Mouse (Mus musculus): ENCODE results near the gene Pgrmc2.

The Pgrmc2 gene

DNA sequence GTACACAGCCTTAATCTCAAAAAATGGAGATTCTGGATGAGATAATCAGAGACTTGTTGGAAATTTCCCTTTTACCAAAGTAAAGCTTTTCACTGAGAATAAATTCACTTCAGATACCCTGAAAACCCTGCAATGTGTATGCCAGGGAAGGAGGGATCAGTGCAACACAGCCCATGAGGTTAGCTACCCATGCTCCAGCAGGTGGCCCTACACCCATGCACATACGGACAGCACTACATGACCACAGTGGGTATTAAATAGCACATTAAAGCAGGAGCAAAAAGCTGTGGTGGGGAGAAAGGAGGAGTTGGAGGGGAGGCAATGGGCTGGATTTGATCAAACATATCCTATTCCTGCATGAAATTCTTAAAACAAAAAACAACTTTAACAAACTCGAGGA, 12.3 kb downstream of the Pgrmc2 start:
- no peak for DNase-seq (ENCODE audit: low read depth)

DNA sequence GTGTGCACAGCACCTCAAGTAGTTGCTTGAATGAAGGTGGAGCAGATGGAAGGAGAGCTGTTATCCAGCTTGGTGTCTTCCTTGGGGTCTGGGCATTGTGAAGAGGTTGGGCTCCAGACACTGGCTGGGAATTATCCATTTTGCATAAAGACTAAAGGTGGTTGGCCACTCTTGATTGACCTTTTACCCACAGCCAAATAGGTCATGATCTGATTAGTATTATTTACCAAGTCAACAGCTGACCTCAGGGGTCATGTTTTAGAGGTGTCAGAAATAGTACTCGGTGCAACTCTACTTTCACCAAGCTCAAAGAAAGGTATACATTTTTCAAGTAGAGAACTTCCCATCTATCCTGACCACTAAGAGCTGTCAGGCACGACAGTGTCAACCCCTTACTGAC, 17.5 kb downstream of the Pgrmc2 start:
- no peak for DNase-seq (ENCODE audit: low read depth)

DNA sequence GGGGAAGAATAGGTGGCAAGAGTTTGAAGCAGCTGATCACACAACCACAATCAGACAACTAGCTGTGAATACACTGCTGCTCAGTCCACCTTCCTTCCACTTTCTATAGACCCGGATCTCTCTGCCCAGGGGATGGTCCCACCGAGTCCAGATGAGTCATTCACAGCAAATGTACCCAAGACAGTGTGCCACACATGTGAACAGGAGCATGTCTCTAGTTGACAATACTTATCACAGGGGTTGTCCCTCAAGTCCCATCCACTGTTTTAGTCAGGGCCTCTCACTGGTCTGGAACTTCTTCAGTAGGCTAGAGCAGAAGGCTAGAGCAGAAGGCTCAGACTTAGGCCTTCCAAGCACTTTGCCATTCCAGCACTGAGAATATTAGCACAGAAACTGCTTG, 20.1 kb downstream of the Pgrmc2 start:
- no peak for DNase-seq (ENCODE audit: low read depth)

DNA sequence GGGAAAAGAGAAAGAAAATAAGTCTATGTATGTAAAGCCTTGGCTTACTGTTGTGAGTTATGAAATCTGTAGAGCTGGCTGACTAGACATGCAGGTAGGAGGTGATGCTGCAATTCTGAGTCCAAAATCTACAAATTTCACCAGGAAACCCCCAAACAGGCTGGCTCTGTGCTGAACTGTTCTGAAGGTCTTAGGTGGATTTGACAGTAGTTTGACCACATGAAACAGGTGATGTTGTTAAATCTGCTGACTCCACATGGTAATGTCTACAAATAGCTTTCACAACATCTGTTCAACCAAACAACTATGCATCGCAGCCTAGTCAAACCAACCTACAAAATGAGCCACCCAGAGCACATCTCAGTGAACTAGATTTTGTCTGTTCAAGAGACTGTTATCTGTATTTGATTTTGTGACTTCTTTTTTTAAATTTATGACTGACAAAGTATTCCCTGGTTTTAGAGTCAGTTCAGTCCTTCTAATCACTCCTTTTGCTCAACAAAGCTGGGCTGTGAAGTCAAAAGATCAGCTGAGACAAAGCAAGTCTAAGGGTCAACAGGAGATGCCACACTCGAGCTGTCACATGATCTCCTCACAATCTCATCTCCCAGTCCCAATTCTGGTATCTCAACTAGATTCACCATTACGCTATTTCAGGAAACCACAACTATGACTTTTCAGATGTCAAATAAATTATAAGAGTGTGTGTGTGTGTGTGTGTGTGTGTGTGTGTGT, 20.8 kb downstream of the Pgrmc2 start:
- DNase-seq (ENCODE audit: low read depth) = no peak

DNA sequence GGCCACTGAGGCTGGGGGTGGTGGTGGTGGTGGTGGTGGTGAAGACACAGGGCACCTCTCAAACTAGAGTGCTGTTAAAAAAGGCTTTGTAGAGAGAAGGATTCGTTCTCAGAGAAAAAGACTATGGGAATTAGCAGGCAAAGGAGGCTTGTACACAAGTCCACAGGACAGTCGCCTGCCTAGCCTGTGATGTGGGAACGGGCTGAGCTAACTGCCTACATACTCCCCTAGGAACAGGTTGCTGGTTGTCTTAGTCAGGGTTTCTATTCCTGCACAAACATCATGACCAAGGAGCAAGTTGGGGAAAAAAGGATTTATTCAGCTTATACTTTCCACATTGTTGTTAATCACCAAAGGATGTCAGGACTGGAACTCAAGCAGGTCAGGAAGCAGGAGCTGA, 23.6 kb downstream of the Pgrmc2 start:
- no peak for DNase-seq (ENCODE audit: low read depth)

DNA sequence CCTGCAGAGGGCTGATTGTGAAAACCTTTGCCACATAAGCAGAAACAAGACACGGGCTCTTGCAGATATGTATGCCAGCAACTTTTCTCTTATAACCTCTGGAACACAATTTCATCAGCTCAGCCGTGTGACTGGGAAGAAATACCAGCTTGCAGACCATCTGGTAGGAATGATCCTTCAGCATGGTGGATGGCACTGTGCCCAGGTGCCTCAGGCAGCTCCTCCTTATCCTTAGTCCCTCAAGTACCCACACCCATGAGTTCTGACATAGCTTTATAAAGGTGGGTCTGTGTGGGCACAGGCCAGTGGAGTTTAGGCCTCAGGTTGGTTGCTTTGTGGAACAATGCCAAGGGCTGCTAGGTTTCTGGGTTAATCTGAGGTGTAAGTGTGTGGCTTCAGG, 24.5 kb downstream of the Pgrmc2 start:
- DNase-seq (ENCODE audit: low read depth) = no peak

DNA sequence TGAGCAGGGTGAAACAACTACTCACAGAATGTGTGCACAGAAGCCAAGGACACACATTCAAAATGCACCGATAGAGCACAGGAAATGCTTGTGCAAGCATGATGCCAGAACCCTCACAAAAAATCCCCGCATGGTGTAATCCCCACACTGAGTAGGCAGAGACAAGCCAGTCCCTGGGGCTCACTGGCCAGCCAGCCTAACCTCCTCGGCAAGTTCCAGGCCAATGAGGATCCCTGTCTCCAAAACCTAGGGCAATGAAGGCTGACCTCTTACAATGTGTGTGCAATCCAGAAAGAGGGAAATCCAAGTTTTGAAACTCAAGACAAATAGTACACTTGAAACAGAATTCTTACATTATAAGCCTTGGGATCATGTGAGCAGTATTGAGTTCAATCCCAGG, 29.5 kb downstream of the Pgrmc2 start:
- DNase-seq (ENCODE audit: low read depth) = no peak

DNA sequence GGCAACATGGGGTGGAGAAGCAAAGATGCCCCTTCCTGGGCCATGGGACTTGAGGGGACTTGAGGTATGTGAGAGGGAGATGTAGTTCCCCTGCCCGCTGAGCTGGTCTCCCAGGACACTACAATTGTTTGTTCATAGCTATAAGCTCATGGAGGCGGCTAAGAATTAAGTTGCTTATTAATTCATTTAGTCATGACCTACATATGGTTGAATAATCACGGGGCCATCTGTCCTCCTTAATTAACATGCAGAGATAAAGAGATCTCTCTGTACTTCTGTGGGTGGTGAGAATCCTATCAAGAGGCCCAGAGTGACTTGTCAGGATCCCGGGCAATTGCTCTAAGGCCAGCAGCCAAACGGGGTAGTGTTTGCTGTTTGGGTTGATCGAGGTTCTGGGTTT, 35.0 kb downstream of the Pgrmc2 start:
- DNase-seq (ENCODE audit: low read depth) = no peak

DNA sequence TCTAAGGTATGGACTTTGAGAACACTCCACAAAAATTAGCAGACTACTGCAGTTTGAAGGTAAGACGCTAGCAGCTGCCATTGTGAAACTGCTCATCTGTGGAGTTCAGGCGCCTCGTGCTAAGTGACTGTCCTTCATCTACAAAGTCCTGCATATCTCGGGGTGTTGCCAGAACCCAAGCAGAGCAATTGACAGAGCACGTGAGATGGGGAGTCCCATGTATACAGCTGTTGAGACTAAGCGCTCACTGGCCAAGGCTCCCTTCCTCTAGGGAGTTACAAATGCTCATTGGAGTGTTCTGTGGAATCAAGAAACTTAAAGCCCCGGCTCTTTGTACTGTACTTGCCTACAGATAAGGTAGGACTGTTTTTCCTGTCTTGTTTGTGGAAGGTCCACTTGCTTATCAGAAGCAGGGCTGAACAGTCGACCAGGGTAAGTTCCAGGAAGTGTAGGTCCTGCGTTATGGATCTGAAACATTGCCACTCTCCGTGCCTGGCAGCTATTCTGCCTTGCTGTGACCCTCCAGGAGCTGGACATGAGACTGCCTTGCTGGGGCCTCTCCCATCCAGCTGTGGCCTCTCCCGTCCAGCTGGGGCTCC, 39.0 kb downstream of the Pgrmc2 start:
- no peak for DNase-seq (ENCODE audit: low read depth)

DNA sequence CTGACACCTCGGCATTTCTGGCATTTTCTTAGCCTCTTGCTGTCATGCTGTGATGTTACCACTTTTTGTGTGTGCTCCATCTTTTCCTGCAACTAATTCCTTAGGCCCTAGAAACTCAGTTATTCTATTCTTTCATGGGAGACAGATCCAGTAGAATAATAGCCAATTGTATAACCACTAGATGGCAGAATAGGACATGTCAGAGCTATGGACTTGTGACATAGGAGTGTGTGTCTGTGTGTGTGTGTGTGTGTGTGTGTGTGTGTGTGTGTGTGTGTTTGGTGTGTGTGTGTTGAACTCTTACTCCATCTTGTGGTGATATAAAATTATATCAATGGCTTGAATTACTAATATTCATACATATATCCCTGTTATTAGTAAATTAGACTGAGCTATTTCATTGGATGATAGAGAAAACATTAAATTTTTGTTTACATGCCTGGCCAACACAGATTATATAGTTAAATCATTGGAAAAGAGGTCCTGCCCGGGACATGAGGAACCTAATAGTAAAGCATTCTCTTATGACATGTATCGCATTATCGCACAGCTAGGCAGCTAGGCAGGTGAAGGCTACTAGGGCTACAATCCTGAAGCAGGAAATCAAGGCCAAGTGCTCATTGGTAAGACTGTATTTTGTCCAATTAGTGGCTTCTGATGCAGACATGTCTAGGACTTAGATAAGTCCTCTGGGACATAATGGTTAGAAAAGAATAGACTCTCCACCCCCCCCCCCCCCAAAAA, 40.5 kb downstream of the Pgrmc2 start:
- DNase-seq (ENCODE audit: low read depth) = peak; percentile 51

DNA sequence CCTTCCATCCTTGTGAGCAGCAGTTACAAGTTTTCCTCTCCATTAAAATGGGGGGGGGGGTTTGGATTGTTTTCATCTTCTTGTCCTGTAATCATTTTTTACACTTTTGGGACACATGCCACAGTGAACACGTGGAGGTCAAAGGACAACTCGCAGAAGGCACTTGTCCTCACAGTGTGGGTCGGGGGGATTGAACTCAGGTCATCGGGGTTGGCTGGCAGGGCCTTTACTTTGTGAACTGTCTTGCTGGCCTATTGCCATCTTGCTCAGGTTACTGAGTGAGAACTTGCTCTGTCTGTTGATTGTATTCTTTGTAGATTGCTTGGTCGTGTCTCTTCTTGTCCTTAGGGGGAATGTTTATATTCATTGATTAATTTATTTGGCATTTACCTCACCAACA, 41.6 kb downstream of the Pgrmc2 start:
- DNase-seq (ENCODE audit: low read depth) = no peak

DNA sequence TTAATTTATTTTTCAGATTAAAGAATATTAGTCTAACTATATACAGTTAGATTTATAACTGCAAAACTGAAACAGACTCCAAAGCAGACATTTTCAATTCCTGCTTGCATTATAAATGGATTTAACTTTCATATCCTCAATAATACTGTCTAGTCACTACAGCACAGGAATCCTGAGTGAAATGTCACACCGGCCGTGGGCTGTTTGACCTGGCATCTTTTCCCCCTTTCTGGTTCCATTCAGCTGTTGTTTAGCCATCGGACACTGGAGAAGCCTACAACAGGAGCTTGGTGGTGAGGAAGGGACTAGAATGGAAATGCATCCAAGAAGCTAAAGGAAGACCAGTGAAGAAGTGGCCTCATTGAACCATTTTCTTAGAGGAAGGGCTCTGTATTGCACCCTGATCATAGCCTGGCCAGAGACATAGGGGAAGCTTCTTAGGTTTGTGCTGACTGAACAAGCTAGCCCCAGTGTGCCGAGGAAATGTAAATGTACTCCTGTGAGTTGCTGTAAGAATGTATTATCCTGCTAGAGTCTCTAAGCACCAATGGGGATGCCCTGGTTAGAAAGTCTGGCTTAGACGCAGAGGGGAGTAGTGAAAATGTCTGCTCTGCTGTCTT, 44.4 kb downstream of the Pgrmc2 start:
- DNase-seq (ENCODE audit: low read depth) = no peak

DNA sequence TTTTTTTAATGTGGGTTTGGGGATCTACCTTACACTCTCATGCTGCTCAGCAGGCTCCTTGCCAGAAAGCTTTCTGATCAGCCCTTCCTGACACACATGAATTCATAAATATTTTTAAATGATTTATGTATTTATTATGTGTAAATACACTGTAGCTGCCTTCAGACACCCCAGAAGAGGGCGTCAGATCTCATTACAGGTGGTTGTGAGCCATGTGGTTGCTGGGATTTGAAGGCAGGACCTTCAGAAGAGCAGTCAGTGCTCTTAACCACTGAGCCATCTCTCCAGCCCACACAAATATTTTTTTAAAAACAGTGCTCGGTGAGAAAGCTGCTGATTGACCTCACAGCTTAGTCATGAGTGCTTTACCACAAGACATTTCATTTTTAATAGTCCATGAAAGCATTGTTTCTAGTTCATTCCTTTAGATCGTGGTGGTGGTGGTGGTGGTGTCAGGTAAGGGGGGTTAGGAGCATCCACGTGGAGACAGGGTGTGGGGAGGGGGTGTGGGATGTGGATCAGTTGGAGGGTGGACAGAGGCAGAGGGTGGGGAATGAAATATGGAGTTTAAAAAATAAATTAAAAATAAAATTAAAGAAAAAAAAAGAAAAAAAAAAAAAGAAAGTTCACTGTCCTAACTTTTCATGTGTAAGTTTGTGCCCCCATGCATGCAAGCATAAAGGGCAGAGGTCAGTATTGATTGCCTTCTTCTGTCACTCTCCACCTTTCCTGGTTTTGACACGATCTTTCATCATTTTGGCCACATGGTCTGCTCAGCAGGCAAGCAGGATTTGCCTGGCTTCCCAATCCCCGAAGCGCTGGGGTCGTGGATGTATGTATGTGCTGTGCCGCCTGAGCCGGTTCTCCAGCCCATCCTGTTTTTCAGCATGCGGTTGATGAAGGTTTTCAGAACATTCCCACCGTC, 51.3 kb downstream of the Pgrmc2 start:
- no peak for DNase-seq (ENCODE audit: low read depth)

DNA sequence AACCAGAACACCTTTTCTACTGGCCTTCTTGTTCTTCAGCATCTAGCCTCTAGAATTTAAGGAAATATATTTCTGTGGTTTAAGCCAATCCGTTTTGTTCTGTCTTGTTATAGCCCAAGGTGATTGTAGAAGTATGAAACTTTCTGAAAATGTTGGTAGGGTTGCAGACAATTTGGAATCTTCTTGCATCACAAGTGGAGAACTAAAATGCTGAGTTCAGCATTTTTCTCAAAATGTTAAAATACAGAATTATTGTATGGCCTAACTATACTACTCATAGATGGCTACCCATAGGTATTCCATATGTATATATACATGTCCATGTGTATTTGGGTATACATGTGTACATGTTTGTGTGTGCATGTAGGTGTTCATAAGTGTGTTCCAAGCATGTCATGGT, 52.1 kb downstream of the Pgrmc2 start:
- no peak for DNase-seq (ENCODE audit: low read depth)

DNA sequence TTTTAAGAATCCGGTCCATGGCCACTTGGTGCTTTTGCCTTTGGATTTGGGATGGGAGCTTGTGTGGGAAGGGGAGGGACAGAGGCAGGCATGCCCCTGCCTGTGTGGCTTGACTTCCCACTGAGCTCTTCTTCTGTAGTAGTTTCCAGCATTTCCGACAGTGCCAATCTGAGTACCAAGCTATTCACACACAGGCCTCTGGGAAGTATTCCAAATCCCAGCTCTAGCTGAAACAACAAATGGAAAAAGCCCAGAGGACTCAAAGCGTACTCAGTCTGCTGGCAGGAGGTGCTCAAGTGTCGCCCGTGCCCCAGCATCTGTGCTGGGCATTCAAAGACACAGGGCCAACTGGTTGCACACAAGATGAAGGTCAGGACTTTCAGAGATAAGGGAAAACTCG, 60.9 kb downstream of the Pgrmc2 start:
- no peak for DNase-seq (ENCODE audit: low read depth)

DNA sequence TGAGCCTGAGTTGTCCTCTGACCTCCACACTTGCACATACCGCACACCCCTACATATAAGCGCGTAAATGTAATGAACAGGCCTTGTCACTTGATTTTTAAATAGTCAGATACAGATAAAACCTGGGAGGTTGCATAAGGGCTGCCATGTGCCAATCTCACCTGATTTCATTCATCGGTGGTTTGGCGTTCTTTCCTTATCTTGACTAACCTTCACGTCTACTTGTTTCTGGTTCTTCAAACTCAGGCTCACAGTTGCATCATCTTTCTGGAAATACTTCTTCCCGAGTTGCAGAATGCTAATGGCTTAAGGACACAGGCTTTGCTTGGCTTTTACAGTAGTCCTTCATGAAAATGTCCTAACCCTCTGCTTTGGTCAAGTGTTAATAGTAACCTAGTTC, 62.2 kb downstream of the Pgrmc2 start:
- DNase-seq (ENCODE audit: low read depth) = no peak

DNA sequence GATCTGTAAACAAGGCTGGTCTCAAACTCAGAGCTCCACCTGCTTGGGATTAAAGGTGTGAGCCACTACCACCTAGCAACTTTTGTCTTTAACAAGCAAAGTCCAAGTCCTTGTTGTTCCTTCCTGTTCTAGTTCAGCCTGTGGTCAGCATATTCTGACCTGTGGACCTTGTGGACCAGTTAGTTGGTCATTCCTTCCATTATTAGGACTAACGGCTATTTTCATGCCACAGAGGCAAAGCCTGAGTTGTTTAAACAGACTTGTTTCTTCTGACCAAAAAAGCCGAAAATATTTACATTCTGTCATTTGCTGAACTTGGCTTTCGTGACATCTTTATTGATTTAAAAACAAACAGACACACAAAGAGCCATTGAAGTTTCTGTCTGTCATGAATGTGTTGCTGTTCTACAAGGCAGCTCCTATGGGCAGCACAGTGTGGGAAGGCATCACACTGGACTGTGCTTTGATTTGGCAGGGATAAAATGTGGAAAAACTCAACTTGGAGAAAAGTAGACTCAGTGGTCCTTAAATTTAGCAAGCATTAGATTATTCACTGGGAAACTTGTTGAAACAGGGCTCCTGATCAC, 64.7 kb downstream of the Pgrmc2 start:
- DNase-seq (ENCODE audit: low read depth) = no peak

Data from naive thymus-derived CD4-positive, alpha-beta T cell, adult 2 months (primary cell).